Mouse (Mus musculus) hematopoietic stem cell, adult 5-6 weeks (primary cell): ENCODE data around the gene Fyb2. TPM values are rescaled to one million over a fixed set of nuclear protein-coding genes. Genes with fewer than 3 reads are reported as not detected.

ENCODE experiments used
- ATAC-seq, 2 experiments: fragments of 125-278 bp in 1 of 2; replicated peaks in 1 of 2; 2 replicates each; pipeline ENCODE4 v1.8.0; 2016 to 2017; ENCODE audit warnings: inconsistent platforms in 2 of 2, mild to moderate bottlenecking in 2 of 2, moderate number of reproducible peaks in 2 of 2, low read depth in 1 of 2, moderate TSS enrichment in 1 of 2; ENCODE audit not compliant: low FRiP score in 2 of 2, poor library complexity in 2 of 2, severe bottlenecking in 2 of 2, insufficient read depth in 1 of 2, low TSS enrichment in 1 of 2
- total RNA-seq: library from RNA; stranded (forward); fragments of 172-1452, 232-1000 nt; gene quantifications from 2 replicates; pipeline ENCODE4 v1.2.3, GENCODE M21; 2017

Fyb2 gene
- total RNA-seq, 1 experiment from 2014 or later = not detected

- ATAC-seq = no peak
Observed at GRCm38 (mm10) chr4:104933620-104934019, 20.4 kb downstream of the Fyb2 start.

- no peak for ATAC-seq
Observed at GRCm38 (mm10) chr4:104934997-104935396, 21.7 kb downstream of the Fyb2 start.

DNA sequence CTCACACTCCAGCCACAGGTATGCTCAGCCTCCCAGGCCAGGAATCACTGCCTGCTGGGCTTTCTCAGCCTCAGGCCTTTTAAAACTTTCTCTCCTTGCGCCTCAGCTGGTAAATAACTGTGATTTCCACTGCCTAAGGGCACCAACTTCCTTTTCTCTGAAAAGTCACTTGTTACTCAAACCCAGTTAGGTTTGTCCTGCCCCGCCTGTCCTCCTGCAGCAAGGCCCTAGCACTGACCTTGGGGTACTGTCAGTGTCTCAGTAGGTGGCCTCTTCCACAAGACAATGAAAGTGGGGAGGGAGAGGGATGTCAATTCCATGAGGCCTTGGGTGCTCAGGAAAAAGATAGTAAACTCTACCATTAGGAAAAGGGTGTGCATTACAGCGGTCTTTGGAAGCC, 22.2 kb downstream of the Fyb2 start:
- ATAC-seq = no peak

DNA sequence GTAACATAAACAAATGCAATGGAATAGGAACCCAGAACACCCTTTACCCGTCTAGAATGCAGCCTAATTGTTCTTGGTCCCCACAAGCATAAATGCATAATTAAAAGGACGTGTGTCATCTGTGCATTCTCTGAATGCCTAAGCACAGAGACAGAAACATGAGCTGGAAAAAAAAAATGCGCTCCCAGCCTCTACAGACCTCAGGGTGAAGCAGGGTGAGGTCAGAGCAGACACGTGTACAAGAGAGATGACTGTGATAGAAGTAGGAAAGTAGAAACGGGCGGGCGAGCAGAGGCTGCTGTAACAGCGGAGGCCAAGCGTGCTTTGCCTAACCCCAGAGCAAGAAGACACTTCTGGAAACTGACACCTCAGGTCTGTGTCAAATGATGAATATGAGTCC, 22.8 kb downstream of the Fyb2 start:
- no peak for ATAC-seq

DNA sequence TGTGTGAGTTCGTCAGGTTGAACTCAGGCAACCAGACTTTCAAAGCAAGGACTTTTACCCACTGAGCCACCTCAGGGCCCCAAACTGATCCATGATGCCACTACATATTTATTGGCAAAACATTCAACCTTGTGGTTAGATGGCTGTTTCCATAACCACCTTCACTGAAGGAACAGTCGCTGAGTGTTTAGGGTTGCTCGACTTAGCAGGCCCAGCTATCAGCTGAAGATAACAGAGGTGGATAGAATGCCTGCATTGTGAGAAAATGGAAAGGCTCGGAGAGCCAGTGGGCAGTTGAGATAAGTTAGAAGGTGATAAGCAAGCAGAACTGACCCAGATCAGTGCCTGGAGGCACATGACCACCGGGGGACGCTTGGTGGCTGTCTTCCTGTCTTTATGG, 26.3 kb downstream of the Fyb2 start:
- ATAC-seq = no peak

GRCm38 (mm10) chr4:104941895-104942294, 28.6 kb downstream of the Fyb2 start:
- ATAC-seq = no peak

DNA sequence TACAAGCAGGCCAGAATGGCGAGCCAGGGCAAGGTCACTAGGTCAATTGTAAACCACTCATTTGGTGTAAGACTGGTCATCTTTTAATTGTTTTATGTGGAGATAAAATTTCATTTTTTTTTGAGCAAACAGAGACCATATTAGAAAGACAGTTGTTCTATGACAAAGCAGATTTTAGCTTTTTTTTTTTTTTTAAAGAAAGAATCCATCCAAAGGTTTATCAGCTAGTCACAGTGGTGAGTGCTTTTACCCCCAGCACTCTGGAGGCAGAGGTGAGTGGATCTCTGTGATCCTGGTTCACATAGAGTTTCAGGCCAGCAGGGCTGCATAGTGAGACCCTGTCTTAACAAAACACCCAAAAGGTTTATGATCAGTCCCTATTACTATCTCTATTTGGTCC, 31.2 kb downstream of the Fyb2 start:
- no peak for ATAC-seq

DNA sequence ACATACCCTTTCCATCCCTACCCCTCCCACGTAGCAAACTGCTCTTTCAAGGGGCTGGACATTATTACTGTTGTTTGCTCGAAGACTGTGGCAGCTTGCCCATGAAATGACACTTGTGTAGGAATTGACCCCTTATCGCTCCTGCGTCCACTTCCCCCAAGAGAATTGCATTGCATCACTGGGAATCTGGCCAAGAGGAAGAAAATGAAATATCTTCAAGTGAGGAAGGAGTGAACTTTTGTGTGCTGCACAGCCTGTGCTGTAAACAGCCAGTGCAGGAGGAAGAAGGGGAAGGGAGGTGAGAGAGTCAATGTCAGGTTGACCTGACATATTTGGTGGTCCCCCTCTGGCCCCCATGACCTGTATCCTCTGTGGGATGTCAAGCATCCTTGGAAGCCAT, 35.6 kb downstream of the Fyb2 start:
- peak; percentile 53 to 74; a peak in 3 of 4 replicates for ATAC-seq

DNA sequence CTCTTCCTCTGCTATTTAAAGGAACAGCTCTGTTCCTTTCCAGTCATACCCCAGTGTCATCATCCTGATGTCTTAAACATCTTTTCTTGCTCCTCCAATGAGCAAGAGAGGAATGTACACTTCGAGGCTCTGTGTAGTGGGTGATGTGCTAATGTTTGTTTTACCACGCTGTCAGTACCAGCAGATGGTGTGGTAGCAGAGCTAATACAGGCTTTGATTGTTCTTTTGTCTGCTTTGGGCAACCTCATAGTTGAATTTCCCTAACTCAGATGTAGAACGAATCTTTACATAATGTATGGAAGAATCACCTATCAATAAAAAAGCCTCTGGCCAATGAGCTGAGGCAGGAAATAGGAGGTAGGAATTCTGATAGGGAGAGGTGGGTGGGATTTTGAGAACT, 36.0 kb downstream of the Fyb2 start:
- ATAC-seq = no peak

DNA sequence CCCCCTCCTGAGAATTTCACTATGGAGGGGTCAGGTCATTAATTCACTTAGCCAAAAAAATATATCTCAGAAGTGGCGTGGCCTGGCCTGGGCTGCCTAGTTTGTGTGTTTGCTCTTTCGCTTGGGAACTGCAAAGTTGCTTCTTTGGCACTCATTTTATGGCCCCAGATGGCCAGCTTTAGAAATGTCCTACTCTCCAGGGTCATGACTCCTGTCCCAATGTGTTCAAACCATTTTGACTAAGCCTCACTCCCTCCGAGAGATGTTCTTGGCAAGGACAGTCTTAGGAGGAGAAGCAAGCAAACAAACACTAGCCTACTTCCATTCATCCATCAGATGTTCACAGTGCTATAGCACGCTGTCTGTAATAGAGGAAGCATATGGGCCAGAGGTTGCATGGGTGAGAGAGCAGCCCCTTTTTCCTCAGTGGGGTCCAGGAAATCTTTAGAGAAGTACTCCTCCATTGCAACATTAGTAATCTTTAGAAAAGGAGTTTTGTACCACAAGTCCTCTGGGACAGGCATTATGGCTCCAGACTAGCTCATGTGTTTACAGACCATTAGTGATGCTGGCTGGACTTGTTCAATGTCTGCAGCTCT, 38.1 kb downstream of the Fyb2 start:
- ATAC-seq = no peak

DNA sequence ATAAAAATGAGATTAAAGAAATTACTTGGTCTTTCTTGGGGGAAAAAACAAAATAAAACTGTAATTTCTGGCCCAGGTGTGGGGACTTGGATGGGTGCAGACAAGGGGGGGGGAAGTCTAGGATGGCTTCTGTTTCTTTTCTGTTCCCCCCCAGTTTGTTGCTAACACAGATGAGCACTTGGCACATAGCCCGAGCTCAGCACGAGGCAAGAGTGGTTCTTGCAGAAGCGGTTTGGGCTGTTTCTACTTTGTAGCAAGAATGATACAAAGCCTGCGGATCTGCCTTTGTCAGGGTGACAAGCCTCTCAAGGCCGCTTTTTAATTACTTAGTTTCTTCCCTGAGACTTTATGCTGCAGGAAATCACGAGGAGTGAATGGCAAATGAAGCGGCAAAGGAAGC, 43.4 kb downstream of the Fyb2 start:
- ATAC-seq = no peak

DNA sequence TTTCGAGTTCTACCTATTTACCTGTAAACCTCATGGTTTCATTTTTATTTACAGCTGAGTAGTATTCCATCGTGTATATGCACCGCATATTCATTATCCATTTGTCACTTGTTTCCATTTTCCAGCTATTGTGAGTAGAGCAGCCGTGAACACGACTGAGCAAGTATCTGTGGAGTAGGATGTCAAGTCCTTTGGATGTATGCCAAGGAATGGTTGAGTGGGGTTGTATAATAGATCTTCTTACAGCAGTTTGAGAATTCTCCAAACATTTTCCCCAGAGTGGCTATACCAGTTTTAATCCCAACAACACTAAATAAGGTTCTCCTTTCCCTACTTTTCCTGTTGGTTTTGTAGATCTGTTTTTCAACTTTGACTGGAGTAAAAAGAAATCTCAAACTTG, 48.2 kb downstream of the Fyb2 start:
- ATAC-seq = no peak

DNA sequence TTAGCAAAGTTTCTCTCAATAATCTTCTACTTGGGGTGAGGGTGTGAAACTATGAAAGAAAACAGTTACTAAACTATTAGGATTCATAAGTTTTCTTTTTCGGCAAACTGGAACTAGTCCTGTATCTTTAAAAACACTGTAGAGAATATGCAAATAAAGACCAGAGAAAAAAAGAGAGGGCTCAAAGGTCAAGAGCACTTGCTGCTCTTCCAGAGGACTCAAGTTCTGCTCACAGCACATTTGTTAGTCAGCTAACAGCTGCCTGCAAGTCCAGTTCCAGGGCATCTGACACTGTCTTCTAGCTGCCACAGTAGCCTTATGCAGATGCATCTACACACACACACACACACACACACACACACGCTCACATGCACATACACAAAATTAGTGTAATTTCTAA, 59.4 kb downstream of the Fyb2 start:
- ATAC-seq = no peak

GRCm38 (mm10) chr4:104975162-104975830, 62.0 kb downstream of the Fyb2 start:
- ATAC-seq = no peak

DNA sequence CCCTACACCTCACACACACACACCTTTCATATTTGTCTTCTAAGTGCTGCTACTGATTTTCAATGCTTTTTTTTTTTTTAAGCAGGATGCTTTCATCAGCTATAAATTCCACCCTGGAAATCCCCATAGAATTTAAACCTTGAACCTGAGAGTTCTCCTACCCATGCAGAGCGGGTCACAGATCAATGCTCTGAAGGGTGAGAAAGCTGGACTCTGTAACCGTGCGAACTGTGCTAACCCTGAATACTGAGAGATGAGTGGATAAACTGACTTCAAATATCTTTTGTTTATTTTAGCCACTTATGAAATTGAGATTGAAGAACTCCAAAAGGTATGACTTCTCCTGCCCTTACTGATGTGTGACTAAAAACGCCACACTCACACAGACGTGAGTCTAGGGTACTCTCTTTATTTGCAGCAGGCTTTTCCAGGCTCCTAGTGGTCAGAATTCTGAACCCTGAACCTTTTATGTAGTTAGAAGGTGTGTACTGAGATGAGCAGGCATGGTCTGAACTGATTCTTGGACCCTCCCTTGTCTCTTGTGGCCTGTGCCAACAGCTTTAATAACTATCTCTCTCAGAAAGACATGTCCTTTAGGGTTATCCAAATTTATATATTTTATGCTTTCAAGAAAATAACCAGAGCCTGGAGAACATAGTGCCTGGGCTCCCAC, 72.8 kb downstream of the Fyb2 start:
- no peak for ATAC-seq

DNA sequence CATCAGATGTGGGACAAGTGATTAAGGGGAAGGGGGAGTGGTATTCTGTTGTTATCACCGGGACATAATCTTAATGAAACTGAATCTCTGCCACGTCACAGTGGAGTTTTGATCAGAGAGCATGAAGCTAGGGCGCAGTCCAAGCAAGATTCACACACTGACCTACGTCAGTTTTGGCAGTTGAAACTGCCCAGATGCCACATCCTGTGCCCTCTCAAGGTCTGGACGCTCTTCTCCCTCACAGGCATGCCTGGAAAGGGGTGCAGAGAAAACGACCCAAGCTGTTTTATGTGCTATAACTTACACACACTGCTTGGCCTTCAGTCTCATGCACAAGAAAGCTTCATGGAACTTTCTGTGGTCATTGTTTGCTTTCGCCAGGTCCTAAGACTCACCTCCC, 74.4 kb downstream of the Fyb2 start:
- ATAC-seq = no peak

DNA sequence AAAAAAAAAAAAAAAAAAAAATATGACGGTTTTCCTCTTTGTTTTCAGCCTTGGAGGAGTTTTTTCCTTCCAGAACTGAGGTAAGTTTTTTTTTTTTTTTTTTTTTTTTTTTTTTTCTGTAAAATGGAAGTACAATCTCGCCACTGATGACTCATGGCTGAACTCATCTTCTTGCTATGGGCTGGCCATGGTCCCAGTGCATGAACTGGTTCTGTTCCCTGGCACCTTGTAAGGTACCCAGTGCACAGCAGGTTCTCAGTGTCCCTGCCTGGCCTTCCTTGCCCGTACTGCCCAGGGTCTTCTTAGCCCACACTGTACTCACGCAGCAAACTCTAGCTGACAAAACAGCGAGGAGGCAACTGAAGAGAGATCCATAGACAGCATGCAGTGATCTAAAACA, 74.8 kb downstream of the Fyb2 start:
- ATAC-seq = no peak

- no peak for ATAC-seq
Observed at GRCm38 (mm10) chr4:104988709-104989108, 75.5 kb downstream of the Fyb2 start.

GRCm38 (mm10) chr4:104990016-104990415, 76.8 kb downstream of the Fyb2 start:
- no peak for ATAC-seq
